Mouse (Mus musculus): Measurements from ENCODE around the gene 2010111I01Rik.
"Not testable (repeated sequence)": the region's sequence is repeated elsewhere in the genome, so short reads cannot be mapped to it uniquely, and the experiment has no call there.

2010111I01Rik gene

GRCm38 (mm10) chr13:62956776-62957175, 7.9 kb upstream of the 2010111I01Rik start:
- DNase-seq: no peak

- no peak for DNase-seq
Observed at GRCm38 (mm10) chr13:62963358-62963757, 1.3 kb upstream of the 2010111I01Rik start.

- DNase-seq: no peak
Observed at GRCm38 (mm10) chr13:62968223-62968622, 3.5 kb downstream of the 2010111I01Rik start.

GRCm38 (mm10) chr13:62970515-62971269, 6.0 kb downstream of the 2010111I01Rik start:
- DNase-seq: no peak

GRCm38 (mm10) chr13:62972403-62972802, 7.7 kb downstream of the 2010111I01Rik start:
- DNase-seq: no peak

GRCm38 (mm10) chr13:62973111-62973510, 8.4 kb downstream of the 2010111I01Rik start:
- no peak for DNase-seq

- DNase-seq: no peak
Observed at GRCm38 (mm10) chr13:62978104-62978503, 13.4 kb downstream of the 2010111I01Rik start.

GRCm38 (mm10) chr13:62978784-62979183, 14.1 kb downstream of the 2010111I01Rik start:
- no peak for DNase-seq

- DNase-seq: no peak
Observed at GRCm38 (mm10) chr13:62979215-62979614, 14.5 kb downstream of the 2010111I01Rik start.

- no peak for DNase-seq
Observed at GRCm38 (mm10) chr13:62980131-62980530, 15.4 kb downstream of the 2010111I01Rik start.

GRCm38 (mm10) chr13:62984485-62984884, 19.8 kb downstream of the 2010111I01Rik start:
- no peak for DNase-seq

GRCm38 (mm10) chr13:62989891-62990490, 25.3 kb downstream of the 2010111I01Rik start:
- no peak for DNase-seq

- DNase-seq: no peak
Observed at GRCm38 (mm10) chr13:62993543-62994477, 29.1 kb downstream of the 2010111I01Rik start.

- no peak for DNase-seq
Observed at GRCm38 (mm10) chr13:62996767-62997166, 32.1 kb downstream of the 2010111I01Rik start.

GRCm38 (mm10) chr13:63007491-63007890, 42.8 kb downstream of the 2010111I01Rik start:
- not testable (repeated sequence) for DNase-seq

GRCm38 (mm10) chr13:63010345-63011090, 45.8 kb downstream of the 2010111I01Rik start:
- DNase-seq: no peak

- no peak for DNase-seq
Observed at GRCm38 (mm10) chr13:63014353-63014752, 49.7 kb downstream of the 2010111I01Rik start.

- no peak for DNase-seq
Observed at GRCm38 (mm10) chr13:63015362-63015761, 50.7 kb downstream of the 2010111I01Rik start.

GRCm38 (mm10) chr13:63016056-63016455, 51.4 kb downstream of the 2010111I01Rik start:
- no peak for DNase-seq

- no peak for DNase-seq
Observed at GRCm38 (mm10) chr13:63023243-63024217, 58.8 kb downstream of the 2010111I01Rik start.

- no peak for DNase-seq
Observed at GRCm38 (mm10) chr13:63030023-63030422, 65.3 kb downstream of the 2010111I01Rik start.
